Comparison of ENCODE assay signal across 19 mouse cellular contexts in the genomic region with DNA sequence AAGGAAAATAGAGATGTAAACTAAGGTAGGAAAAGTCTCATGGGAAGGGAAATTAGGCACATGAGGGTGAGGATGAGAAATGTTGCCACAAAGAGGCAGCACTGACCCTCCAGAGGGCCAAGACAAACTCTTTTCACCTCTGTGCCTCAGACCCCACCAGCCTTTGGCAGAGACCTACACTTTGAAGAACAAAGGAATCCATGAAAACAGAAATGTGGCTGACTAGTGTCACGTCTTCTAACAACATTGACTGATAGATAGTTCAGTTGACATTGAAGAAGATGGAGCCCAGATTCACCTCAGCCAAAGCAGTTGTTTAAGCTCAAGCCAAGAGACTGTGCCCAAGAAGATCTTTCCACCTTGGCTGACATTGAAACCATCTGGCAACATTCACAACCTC. TPM values are rescaled to one million over a fixed set of nuclear protein-coding genes. Genes with fewer than 3 reads are reported as not detected.
"Had no signal": no experiment of that assay in that cellular context is flagged by ENCODE, and none has a peak within 500 bp of the region (broad histone marks: within the 10 kb centered on the region; RNA-seq: fewer than 3 reads in every experiment).

No protein-coding gene starts in this region.

- H3K9me3 ChIP-seq: lung, embryonic 15.5 days; megakaryocyte, embryonic 14.5 days; midbrain, embryonic 12.5 days; neural tube, embryonic 12.5 days; stomach, embryonic 15.5 days had no signal

- DNase-seq: lung, adult 2 months; lung, postnatal 14 days; lung, postnatal 36 days; midbrain, embryonic 14.5 days; right cerebral cortex, postnatal 14 days; thymus, adult 2 months; thymus, postnatal 25 days; thymus, postnatal 4 days had no signal

- H3K4me3 ChIP-seq: lung, embryonic 15.5 days; megakaryocyte, embryonic 14.5 days; midbrain, embryonic 12.5 days; neural tube, embryonic 12.5 days; stomach, embryonic 15.5 days had no signal

- ATAC-seq: lung, postnatal 0 days had no signal

- H3K9ac ChIP-seq: lung, embryonic 15.5 days; midbrain, embryonic 12.5 days; neural tube, embryonic 12.5 days; stomach, embryonic 15.5 days had no signal

- H3K27ac ChIP-seq: lung, embryonic 15.5 days; macrophage; midbrain, embryonic 12.5 days; neural tube, embryonic 12.5 days; stomach, embryonic 15.5 days; stomach, postnatal 0 days had no signal

- H3K4me2 ChIP-seq: lung, embryonic 15.5 days; midbrain, embryonic 12.5 days; neural tube, embryonic 12.5 days; stomach, embryonic 15.5 days had no signal

- H3K4me1 ChIP-seq: lung, embryonic 15.5 days; megakaryocyte, embryonic 14.5 days; midbrain, embryonic 12.5 days; neural tube, embryonic 12.5 days; stomach, embryonic 15.5 days had no signal

- H3K27me3 ChIP-seq: lung, embryonic 15.5 days; megakaryocyte, embryonic 14.5 days; midbrain, embryonic 12.5 days; neural tube, embryonic 12.5 days; stomach, embryonic 15.5 days had no signal

- H3K36me3 ChIP-seq: lung, embryonic 15.5 days; midbrain, embryonic 12.5 days; neural tube, embryonic 12.5 days; stomach, embryonic 15.5 days had no signal

RNA-seq across cellular contexts. Expression of a gene that starts 57.8 kb away (rescaled TPM):
- total RNA-seq: megakaryocyte progenitor cell, adult 5-6 weeks; monocyte, adult 5-6 weeks; neutrophil, adult 5-6 weeks had no signal
- polyA plus RNA-seq: macrophage had no signal
